Mouse (Mus musculus): ENCODE measurements around the gene Fbl. TPM values are rescaled to one million over a fixed set of nuclear protein-coding genes. Genes with fewer than 3 reads are reported as not detected.

The Fbl gene
- polyA plus RNA-seq, 1 experiment from 2014 or later, result 86.3 TPM

DNA sequence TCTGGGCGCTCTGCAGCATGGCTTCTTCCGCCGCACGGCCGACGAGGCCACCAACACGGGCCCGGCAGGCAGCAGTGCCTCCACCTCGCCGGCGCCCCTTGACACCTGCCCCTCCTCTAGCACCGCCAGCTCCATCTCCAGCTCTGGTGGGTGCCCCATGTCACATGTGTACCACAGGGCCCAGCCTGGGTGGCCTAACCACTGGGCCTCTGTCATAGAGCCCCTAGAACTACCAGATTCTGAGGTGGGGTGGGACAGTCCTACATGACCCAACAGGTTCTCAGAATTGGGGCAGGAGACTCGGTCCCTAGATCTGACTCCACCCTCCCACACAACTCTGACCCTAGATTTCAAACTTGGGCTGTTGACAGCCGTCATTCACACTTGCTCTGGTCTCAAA is 16.4 kb downstream of the Fbl start:
- no peak for ATAC-seq (ENCODE audit: insufficient read depth, low FRiP score)
- Histone ChIP-seq H3K27ac (ENCODE audit: low read length) (no peak overlapping the region), H3K27me3 (ENCODE audit: control insufficient read depth, insufficient read depth, low read length) (no peaks in the 10 kb centered on the region), H3K4me3 (replicated peaks; ENCODE audit: low read length) (no peak overlapping the region), H3K36me3 (ENCODE audit: control insufficient read depth, insufficient read depth, low read length) (peaks cover 48% of the 10 kb centered on the region), H3K9me3 (replicated peaks; ENCODE audit: control insufficient read depth, low read length) (no peaks in the 10 kb centered on the region), H3K4me2 (ENCODE audit: low read depth, low read length) (no peak overlapping the region), H3K9ac (ENCODE audit: low read length) (no peak overlapping the region), H3K4me1 (ENCODE audit: control insufficient read depth, insufficient read depth, low read length) (peaks cover under 1% of the 10 kb centered on the region)
- WGBS, result 92% methylated on average over 14 of the region's 14 CpGs

DNA sequence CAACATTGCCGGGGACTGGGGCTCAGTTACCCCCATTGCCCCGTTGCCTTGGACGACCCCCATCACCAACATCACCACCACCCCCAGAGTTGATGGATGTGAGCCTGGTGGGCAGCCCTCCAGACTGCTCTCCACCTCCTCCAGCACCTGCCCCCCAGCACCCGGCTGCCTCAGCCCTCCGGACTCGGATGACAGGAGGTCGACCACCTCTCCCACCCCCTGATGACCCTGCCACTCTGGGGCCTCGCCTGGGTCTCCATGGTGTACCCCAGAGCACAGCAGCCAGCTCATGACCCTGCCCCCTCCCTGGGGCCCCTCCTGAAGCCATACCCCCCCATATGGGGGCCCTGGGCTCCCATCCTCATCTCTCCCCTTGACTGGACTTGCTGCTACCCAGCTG is 17.1 kb downstream of the Fbl start:
- peaks cover 48% of the 10 kb centered on the region for H3K36me3 ChIP-seq (ENCODE audit: control insufficient read depth, insufficient read depth, low read length)
- H3K27me3 ChIP-seq (ENCODE audit: control insufficient read depth, insufficient read depth, low read length), result no peaks in the 10 kb centered on the region
- ATAC-seq (ENCODE audit: insufficient read depth, low FRiP score), result no peak
- H3K27ac ChIP-seq (ENCODE audit: low read length), result no peak overlapping the region
- no peak overlapping the region for H3K4me3 ChIP-seq (replicated peaks; ENCODE audit: low read length)
- 79% methylated on average over 8 of the region's 8 CpGs for WGBS
- H3K4me1 ChIP-seq (ENCODE audit: control insufficient read depth, insufficient read depth, low read length), result no peaks in the 10 kb centered on the region
- H3K9me3 ChIP-seq (replicated peaks; ENCODE audit: control insufficient read depth, low read length), result no peaks in the 10 kb centered on the region
- no peak overlapping the region for H3K9ac ChIP-seq (ENCODE audit: low read length)
- H3K4me2 ChIP-seq (ENCODE audit: low read depth, low read length), result no peak overlapping the region

- Histone ChIP-seq H3K4me3 (replicated peaks; ENCODE audit: low read length) (no peak overlapping the region), H3K9me3 (replicated peaks; ENCODE audit: control insufficient read depth, low read length) (no peaks in the 10 kb centered on the region)
- 96% methylated on average over 3 of the region's 3 CpGs for WGBS
Observed at GRCm38 (mm10) chr7:28191489-28191888, 22.0 kb downstream of the Fbl start.

GRCm38 (mm10) chr7:28191903-28192302 is 22.4 kb downstream of the Fbl start:
- Histone ChIP-seq H3K4me2 (ENCODE audit: low read depth, low read length) (no peak overlapping the region), H3K27ac (ENCODE audit: low read length) (no peak overlapping the region), H3K9ac (ENCODE audit: low read length) (no peak overlapping the region), H3K9me3 (replicated peaks; ENCODE audit: control insufficient read depth, low read length) (no peaks in the 10 kb centered on the region), H3K4me3 (replicated peaks; ENCODE audit: low read length) (no peak overlapping the region), H3K27me3 (ENCODE audit: control insufficient read depth, insufficient read depth, low read length) (no peaks in the 10 kb centered on the region), H3K36me3 (ENCODE audit: control insufficient read depth, insufficient read depth, low read length) (peaks cover 21% of the 10 kb centered on the region), H3K4me1 (ENCODE audit: control insufficient read depth, insufficient read depth, low read length) (no peaks in the 10 kb centered on the region)
- 100% methylated on average over 1 of the region's 1 CpGs for WGBS
- ATAC-seq (ENCODE audit: insufficient read depth, low FRiP score), result no peak

More at GRCm38 (mm10) chr7:28191489-28191888, 22.0 kb downstream of the Fbl start:
- Histone ChIP-seq H3K36me3 (ENCODE audit: control insufficient read depth, insufficient read depth, low read length) (peaks cover 25% of the 10 kb centered on the region), H3K27ac (ENCODE audit: low read length) (no peak overlapping the region), H3K27me3 (ENCODE audit: control insufficient read depth, insufficient read depth, low read length) (no peaks in the 10 kb centered on the region), H3K4me2 (ENCODE audit: low read depth, low read length) (no peak overlapping the region), H3K9ac (ENCODE audit: low read length) (no peak overlapping the region), H3K4me1 (ENCODE audit: control insufficient read depth, insufficient read depth, low read length) (no peaks in the 10 kb centered on the region)
- no peak for ATAC-seq (ENCODE audit: insufficient read depth, low FRiP score)

- no peaks in the 10 kb centered on the region for H3K9me3 ChIP-seq (replicated peaks; ENCODE audit: control insufficient read depth, low read length)
- ATAC-seq (ENCODE audit: insufficient read depth, low FRiP score), result no peak
- no peaks in the 10 kb centered on the region for H3K27me3 ChIP-seq (ENCODE audit: control insufficient read depth, insufficient read depth, low read length)
- no peaks in the 10 kb centered on the region for H3K4me1 ChIP-seq (ENCODE audit: control insufficient read depth, insufficient read depth, low read length)
- no peak overlapping the region for H3K4me3 ChIP-seq (replicated peaks; ENCODE audit: low read length)
- H3K36me3 ChIP-seq (ENCODE audit: control insufficient read depth, insufficient read depth, low read length), result 0 out of 2 replicates have a peak, but pooled peaks cover 3% of the 10 kb centered on the region
- no peak overlapping the region for H3K27ac ChIP-seq (ENCODE audit: low read length)
- H3K4me2 ChIP-seq (ENCODE audit: low read depth, low read length), result no peak overlapping the region
- no peak overlapping the region for H3K9ac ChIP-seq (ENCODE audit: low read length)
- 78% methylated on average over 5 of the region's 5 CpGs for WGBS
Observed at GRCm38 (mm10) chr7:28195414-28196098, 26.0 kb downstream of the Fbl start.

DNA sequence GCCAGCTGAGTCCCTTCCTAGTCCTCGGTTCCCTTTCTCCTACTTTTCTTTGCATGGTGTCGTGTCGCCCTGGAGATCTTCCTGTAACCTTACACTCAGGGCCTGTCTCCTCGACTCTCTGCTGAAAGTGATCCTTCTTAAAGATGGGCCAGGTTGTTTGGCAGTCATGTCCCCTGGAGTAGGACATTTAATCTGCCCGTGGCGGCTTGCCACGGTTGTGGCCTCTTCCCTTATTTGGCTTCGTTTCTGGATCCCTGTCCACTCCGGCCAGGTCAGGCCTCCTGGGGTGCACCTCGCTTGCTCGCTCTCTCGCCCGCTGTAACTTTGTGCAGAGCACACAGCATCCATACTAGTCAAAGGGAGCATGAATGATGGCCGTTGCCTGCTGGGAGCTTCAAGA is 27.0 kb downstream of the Fbl start:
- H3K9me3 ChIP-seq (replicated peaks; ENCODE audit: control insufficient read depth, low read length), result no peaks in the 10 kb centered on the region
- 71% methylated on average over 14 of the region's 14 CpGs for WGBS
- H3K36me3 ChIP-seq (ENCODE audit: control insufficient read depth, insufficient read depth, low read length), result 0 out of 2 replicates have a peak, but pooled peaks cover 3% of the 10 kb centered on the region
- no peak overlapping the region for H3K9ac ChIP-seq (ENCODE audit: low read length)
- H3K27me3 ChIP-seq (ENCODE audit: control insufficient read depth, insufficient read depth, low read length), result no peaks in the 10 kb centered on the region
- H3K4me1 ChIP-seq (ENCODE audit: control insufficient read depth, insufficient read depth, low read length), result no peaks in the 10 kb centered on the region
- ATAC-seq (ENCODE audit: insufficient read depth, low FRiP score), result no peak
- H3K4me2 ChIP-seq (ENCODE audit: low read depth, low read length), result no peak overlapping the region
- H3K27ac ChIP-seq (ENCODE audit: low read length), result no peak overlapping the region
- no peak overlapping the region for H3K4me3 ChIP-seq (replicated peaks; ENCODE audit: low read length)

DNA sequence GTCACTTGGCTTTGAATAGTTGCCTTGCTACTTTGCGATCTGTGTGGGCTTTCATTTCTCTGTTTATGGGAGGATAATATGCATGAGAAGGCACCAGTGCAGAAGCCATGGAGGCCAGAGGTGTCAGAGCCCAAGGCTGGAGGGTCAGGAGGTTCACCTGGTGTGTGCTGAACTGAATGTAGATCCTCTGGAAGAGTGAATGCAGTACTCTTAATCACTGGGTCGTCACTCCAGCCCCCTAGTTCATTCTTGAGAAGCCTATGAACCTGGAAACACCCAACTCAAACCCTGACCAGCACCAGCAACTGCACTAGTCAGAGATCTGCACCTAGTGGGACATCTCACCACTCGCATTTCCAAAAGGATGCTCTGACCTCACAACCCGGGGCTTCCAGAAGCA is 29.5 kb downstream of the Fbl start:
- Histone ChIP-seq H3K4me2 (ENCODE audit: low read depth, low read length) (no peak overlapping the region), H3K9me3 (replicated peaks; ENCODE audit: control insufficient read depth, low read length) (no peaks in the 10 kb centered on the region), H3K9ac (ENCODE audit: low read length) (no peak overlapping the region), H3K27ac (ENCODE audit: low read length) (no peak overlapping the region), H3K4me3 (replicated peaks; ENCODE audit: low read length) (no peak overlapping the region), H3K36me3 (ENCODE audit: control insufficient read depth, insufficient read depth, low read length) (0 out of 2 replicates have a peak, but pooled peaks cover 3% of the 10 kb centered on the region), H3K27me3 (ENCODE audit: control insufficient read depth, insufficient read depth, low read length) (no peaks in the 10 kb centered on the region), H3K4me1 (ENCODE audit: control insufficient read depth, insufficient read depth, low read length) (no peaks in the 10 kb centered on the region)
- WGBS, result 76% methylated on average over 4 of the region's 4 CpGs
- ATAC-seq (ENCODE audit: insufficient read depth, low FRiP score), result no peak

DNA sequence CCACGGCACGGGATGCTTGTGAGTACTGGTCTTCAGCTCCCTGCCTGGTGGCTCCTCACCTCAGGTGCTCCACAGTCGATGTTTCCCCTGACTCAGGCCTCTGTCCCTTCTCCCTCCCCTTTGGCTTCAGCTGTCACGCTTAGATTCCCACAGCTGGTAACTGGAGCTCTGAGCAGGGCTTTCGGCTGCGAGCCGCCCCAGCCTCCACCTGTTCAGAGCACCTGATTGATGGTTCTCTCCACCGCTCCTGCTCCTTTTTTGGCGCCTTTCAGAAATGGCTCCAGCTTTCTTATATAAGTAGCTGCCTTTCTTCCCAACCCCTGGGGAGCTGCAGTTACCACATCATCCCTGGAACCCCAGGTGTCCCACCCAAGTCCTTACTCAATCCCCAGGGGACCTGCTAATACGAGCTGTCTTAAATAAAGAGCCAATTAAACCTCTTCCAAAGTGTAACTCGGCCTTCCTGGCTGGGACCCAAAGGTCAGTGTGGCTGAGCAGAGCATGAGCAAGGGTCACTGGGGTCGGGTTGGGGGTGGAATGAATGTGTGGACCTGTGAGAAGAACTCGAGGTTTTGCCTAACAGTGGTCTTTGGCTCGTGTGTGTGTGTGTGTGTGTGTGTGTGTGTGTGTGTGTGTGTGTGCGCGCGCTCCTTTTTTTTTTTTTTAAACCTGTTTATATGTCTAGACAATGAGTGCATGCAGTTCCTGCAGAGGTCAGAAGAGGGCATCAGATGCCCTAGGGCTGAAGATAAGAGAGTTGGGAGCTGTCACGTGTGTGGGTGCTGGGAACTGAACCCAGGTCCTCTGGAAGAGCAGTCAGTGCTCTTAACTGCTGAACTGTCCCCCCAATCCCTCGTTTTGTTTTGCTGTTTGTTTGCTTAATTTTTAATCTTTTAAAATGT is 33.9 kb downstream of the Fbl start:
- no peaks in the 10 kb centered on the region for H3K4me1 ChIP-seq (ENCODE audit: control insufficient read depth, insufficient read depth, low read length)
- no peak overlapping the region for H3K9ac ChIP-seq (ENCODE audit: low read length)
- no peak for ATAC-seq (ENCODE audit: insufficient read depth, low FRiP score)
- no peaks in the 10 kb centered on the region for H3K9me3 ChIP-seq (replicated peaks; ENCODE audit: control insufficient read depth, low read length)
- no peak overlapping the region for H3K27ac ChIP-seq (ENCODE audit: low read length)
- H3K4me2 ChIP-seq (ENCODE audit: low read depth, low read length), result no peak overlapping the region
- WGBS, result 49% methylated on average over 19 of the region's 19 CpGs
- H3K4me3 ChIP-seq (replicated peaks; ENCODE audit: low read length), result no peak overlapping the region
- H3K36me3 ChIP-seq (ENCODE audit: control insufficient read depth, insufficient read depth, low read length), result no peaks in the 10 kb centered on the region
- no peaks in the 10 kb centered on the region for H3K27me3 ChIP-seq (ENCODE audit: control insufficient read depth, insufficient read depth, low read length)

- H3K4me3 ChIP-seq (replicated peaks; ENCODE audit: low read length), result no peak overlapping the region
- WGBS, result 69% methylated on average over 4 of the region's 4 CpGs
- ATAC-seq (ENCODE audit: insufficient read depth, low FRiP score), result no peak
- H3K36me3 ChIP-seq (ENCODE audit: control insufficient read depth, insufficient read depth, low read length), result no peaks in the 10 kb centered on the region
- H3K9ac ChIP-seq (ENCODE audit: low read length), result no peak overlapping the region
- no peaks in the 10 kb centered on the region for H3K9me3 ChIP-seq (replicated peaks; ENCODE audit: control insufficient read depth, low read length)
- H3K4me2 ChIP-seq (ENCODE audit: low read depth, low read length), result no peak overlapping the region
- no peaks in the 10 kb centered on the region for H3K27me3 ChIP-seq (ENCODE audit: control insufficient read depth, insufficient read depth, low read length)
- H3K4me1 ChIP-seq (ENCODE audit: control insufficient read depth, insufficient read depth, low read length), result no peaks in the 10 kb centered on the region
- H3K27ac ChIP-seq (ENCODE audit: low read length), result no peak overlapping the region
Observed at GRCm38 (mm10) chr7:28206044-28206600, 36.6 kb downstream of the Fbl start.

Data from stomach, embryonic 16.5 days (tissue).